Mouse (Mus musculus) kidney, postnatal 36 days (tissue): Measurements from ENCODE around the gene Dhdh.
"Not testable (repeated sequence)": the region's sequence is repeated elsewhere in the genome, so short reads cannot be mapped to it uniquely, and the experiment has no call there.

Source experiments
- DNase-seq, 2 experiments: peaks; one replicate each; pipeline ENCODE4 v3.0.0; 2021 to 2022; ENCODE audit warnings: mixed read lengths in 2 of 2

Dhdh gene

DNA sequence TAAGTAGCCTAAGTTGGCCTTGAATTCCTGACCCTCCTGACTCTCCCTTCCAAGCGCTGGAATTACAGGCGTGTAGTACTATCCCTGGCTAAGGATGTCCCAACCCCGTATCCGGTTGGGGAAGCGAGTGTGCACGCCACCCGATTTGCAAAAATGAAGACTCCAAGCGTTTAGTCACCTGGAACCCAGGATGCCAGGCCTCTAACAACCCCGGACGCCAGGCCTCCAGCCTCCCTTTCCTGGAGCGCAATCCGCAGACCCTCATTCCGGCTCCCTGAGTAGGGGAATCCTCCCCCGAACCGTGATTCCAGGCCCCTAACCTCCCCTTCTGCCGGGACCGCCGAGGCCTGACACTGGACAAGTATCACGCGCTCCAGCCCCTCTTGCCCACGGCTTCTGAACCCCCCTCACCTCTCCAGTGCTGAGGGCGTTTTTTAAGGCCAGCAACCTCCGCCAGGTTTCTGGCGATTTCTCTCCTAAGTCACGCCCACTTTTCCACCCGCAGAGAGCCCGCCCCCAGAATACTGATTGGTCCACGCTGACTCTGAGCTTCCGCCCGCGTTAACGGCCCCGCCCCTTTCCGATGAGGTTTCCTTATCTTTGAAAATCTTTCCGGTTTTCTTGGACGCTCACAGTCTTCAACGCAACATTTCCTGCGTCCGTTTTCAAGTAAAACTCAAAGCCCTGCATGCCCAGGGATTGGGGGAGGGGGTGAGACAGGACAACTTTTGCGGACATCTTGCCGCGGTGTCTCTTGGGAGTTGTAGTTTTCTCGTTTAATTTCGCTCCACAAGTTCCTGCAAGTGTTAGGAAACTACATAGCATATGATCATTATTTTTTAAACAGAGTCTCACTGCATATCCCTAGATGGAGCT lies 21.5 kb upstream of the Dhdh start, which contains the start of gene Nucb1:
Nucb1 (minus strand) TSS at position 495 of the 876 bp plus-strand sequence.
- peak; percentile 96 for DNase-seq

DNA sequence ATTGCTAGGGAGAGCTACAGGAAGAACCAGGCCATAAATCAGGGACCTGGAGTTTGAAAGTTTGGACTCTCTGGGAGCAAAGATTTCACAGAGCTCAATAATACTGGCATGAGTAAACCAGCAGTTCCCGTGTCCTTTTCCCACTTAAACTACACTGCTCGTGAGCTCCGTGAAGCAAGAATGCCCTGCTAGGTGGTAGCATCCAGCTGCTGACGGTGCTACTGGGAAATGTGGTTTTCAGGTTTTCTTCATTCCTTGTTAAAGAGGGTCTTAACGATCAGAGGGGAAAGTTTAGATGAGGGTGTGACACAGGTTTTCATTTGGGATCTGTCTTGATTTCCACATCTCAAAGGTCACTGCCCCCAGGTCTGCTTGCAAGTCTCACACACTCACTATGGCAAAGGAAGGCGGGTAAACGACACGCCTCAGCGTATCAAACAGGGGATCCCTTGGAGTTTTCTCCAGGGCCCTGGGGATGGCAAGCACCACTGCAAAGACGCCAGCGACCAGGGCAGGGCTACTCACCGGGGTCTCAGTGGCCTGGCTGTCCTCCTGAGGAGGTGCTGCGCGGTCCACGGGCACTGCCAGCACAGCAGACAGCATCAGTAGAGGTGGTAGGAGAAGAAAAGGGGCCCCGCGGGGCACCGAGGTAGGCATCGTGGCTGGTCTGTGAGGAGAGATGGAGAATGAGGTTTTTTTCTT lies 20.7 kb upstream of the Dhdh start:
- no peak for DNase-seq

DNA sequence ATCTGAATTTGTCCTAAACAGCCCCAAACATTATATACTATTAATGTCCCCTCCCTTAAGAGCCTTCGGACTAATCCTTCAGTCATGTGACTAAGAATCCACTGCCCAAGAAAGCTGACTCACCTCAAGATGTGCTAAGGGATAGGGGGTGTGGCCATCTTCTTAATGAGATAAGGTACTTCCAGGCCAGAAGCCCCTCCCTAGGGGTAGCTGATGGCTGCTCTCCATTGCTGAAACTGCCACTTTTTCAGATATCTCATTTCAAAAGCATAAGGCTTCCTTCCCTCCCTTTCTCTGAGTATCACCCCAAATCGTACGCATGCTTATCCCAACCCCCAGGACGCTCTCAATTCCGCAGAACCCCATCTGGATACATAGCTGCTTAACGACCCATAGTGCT lies 20.0 kb upstream of the Dhdh start:
- no peak for DNase-seq

DNA sequence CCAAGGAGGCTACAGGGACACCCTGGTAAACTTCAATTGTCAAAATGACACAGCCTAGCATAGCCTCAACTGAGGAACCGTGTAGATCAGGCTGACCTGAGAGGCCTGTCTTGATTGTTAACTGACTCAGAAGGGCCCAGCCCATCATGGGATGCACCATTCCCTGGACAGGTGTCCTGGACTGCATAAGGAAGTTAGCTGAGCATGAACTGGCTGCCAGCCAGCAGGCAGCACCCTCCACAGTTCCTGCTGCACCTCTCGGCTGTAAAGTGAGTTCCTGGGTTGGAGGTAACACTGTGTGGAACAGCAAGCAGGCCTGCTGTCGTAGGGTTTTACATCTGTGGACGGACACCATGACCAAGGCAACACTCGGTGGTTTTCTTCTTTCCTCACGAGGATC lies 19.0 kb upstream of the Dhdh start:
- peak in 1 of 2 experiments; percentile 60 for DNase-seq

DNA sequence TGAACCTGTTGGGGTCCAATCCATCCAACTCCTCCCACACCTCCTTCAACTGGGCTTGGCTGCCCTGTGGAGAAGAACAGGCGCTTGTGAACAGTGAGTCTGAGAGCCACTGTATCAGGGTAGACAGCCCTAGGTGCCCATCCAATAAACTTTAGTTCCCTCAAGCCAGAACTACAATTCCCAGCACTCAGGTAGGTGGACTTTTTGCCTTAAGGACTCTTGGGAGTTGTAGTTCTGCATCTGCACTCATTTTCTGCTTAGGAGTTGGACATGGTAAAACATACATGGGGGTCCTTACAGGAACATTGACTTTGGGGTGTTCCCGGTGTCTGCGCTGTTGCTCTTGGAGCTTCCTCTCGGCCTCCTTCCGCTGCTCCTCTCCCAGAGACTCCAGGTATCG lies 9.8 kb upstream of the Dhdh start:
- no peak for DNase-seq

DNA sequence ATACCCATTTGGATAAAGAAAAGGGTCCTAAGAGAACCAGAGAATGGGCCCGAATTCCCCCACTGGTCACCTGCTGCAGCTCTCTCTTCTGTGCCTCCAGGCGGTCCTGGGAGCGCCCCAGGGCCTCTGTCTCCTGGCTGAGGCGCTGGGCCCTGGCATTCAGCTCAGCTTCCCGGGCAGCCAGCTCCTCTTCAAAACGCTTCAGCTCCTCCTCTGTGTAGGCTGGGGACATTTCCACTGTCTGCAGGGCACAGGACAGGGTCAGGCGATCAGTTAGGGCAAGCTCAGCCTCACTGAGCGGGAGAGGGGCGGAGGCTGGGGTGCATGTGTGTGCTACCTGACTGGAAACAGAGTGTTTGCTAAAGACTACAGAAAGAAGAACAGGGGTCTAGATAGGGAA lies 5.9 kb upstream of the Dhdh start:
- no peak for DNase-seq

DNA sequence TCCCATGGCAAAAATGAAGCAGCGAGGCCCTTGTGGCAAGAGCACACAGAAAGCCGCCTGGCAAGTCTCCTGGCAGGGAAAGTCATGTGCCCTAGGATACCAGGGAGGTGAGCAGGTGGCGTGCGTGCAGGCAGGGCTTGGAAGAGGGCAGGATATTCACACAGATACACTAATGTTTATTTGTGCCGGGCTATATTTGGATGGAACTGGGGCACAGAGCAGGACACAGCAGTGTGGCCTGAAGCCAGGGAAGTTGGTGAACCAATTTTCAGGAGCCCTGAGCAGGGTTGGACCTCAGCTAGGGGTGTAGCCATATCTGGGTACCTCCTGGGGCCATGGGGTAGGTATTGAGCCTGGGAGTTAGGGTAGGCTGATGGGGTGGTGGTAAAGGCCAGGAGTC lies 4.3 kb upstream of the Dhdh start:
- DNase-seq: no peak

DNA sequence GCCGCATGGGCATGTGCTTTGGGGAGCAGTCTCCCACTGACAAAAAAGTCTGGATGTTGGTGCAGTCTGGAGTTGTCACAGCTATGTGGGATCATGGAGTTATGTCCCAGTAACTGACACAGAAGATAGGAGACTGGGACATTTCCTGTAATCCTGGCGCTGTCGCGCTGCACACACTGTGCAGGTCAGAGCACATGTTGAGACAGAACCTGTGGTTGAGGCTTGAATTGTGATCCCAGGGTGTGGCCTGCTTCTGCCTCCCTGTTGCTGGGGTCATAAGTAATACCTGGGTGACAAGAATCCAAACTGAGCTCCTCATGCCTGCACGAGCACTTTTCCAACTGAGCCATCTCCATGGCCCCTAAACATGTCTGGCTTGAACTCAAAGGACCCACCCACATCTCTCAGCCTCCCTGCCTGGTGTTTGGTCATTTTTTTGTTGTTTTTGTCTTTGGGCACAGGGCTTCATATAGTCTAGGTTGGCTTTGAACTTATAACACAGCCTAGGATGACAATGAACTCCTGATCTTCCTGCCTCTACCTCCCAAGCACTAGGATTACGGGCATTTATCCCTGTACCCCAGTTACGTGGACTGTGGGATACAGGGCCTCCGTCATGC lies 3.7 kb upstream of the Dhdh start:
- DNase-seq: no peak

DNA sequence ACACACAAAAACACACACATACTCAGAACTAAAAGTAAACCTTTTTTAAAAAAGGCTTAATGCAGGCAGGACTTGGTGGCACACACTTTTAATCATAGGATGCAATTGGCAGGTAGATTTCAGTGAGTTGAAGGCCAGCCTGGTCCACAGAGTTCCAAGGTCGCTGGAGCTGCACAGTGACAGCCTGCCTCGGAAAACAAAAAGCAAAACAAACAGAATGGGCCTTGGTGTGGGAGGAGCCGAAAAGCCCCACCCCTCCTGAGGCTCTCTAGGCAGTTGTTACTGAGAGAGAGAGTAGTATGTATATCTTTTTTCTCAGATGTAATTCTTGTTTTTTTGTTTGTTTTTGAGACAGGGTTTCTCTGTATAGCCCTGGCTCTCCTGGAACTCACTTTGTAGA lies 2.7 kb upstream of the Dhdh start:
- peak; percentile 61 to 71 for DNase-seq

DNA sequence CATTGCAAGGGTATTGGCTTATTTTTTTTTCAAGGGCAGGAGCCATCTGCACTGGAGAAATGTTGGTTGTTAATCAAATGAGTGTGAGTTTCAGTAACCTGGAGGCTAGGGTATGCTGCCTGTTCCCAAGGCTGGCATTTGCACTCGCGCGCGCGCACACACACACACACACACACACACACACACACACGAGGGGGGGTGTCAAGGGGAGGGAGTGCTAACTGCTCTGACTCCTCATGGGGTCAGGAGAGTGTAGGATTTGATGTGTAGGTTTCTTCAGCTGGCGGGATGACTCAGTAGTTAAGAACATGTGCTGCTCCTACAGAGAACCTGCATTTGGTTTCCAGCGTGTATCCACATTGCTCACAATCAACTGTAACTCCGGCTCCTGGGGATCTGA lies 2.2 kb upstream of the Dhdh start:
- DNase-seq: no peak

DNA sequence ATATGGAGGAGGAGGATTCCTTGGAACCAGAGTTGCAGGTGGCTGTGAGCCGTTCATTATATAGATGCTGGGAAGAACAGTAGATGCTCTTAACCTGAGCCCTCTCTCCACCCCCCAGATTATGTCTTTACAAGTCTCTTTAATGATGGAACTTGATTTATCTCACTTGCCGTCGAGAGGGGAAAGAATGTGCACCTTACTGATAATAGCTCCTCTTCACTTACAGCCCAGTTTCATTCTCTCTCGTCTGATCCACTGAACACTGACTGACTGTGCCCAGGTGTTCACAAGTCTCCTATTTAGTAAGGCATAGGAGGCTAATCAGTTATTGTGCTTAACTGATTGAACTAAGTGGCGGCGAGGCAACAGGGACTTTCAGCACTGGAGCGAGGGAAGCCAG lies 973 bp upstream of the Dhdh start:
- DNase-seq: no peak

DNA sequence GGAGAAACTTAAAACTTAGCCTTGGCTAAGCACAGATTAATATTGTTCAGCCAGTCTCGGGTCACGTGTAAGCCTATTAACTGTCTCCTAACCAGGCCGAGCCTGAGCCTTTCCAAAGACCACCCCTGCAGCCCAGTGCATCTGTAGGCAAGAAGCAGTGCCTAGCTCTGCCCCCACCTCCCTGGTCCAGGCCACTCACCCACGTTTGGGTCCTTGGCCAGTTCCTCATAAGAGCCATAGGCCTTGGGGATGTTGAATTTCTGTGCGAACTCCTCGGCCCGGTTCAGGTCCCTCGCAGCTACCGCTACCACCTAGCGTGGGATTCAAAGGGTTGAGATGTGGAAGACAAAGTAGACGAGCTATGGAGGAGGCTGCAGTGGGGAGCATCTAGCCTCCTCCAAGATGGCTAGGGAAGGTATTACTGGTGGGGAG lies 728 bp downstream of the Dhdh start:
- no peak for DNase-seq

DNA sequence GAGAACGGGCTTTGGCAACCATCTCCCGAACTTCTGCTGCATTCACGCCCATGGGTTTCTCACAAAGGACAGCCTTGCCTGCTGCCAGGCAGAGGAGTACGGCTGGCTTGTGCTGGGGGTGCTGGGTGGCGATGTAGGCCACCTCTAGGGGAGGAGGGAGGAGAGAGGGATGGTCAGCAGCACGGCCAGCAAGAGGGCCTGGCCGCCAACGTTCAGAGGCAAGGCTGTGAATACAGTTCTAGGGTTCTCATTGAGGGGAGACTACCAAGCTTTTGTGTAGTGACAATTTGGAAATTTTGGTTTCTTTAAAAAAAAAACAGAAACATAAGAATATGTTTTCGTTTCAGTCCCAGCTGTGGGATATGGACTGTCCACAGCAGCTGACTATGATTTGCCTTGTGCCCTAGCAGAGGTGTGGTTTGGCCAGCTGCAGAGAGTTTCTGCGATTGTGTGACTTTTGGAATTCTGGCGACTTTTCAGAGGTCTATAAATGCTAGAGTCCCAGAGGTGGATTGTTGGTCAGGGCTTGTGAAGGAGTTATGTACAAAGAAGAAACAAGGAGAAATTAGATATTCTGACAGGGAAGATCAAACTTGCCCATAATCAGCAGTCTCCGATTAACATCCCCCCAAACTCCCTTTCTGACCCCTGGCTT lies 1.7 kb downstream of the Dhdh start, which contains the start of gene Gm45808:
Gm45808 (minus strand) TSS at position 51 of the 655 bp plus-strand sequence.
- DNase-seq: no peak

DNA sequence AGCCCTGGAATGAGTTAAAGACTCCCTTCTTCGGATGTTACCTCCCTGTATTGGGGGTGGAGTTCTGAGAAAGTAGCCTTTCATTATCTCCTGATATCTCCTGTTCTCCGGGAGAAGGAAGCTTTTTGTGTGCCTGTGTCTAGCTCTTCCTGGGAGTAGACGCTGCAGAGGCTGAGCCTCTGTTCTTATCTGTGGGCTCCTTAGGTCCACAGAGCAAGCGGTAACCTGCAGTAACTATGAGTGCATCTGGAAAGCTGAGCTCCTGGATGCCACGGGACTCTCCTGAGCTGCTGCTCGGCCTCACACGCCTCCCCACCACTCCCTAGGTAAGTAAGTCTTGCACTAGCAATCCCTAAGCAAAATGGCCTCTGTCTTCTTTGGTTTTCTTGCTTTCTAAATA lies 2.4 kb downstream of the Dhdh start:
- DNase-seq: no peak

DNA sequence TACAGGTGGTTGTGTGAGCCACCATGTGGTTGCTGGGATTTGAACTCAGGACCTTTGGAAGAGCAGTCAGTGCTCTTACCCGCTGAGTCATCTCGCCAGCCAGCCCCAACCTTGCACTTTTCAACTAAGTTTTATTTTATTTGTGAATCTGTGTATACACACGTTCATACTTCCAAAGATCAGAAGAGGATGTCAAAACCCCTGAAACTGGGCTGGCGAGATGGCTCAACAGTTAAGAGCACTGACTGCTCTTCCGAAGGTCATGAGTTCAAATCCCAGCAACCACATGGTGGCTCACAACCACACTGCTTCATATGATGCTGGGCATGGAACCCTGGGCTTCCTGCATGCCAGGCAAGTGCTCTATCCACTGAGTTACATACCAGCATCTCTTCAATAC lies 3.6 kb downstream of the Dhdh start:
- DNase-seq: not testable (repeated sequence)

DNA sequence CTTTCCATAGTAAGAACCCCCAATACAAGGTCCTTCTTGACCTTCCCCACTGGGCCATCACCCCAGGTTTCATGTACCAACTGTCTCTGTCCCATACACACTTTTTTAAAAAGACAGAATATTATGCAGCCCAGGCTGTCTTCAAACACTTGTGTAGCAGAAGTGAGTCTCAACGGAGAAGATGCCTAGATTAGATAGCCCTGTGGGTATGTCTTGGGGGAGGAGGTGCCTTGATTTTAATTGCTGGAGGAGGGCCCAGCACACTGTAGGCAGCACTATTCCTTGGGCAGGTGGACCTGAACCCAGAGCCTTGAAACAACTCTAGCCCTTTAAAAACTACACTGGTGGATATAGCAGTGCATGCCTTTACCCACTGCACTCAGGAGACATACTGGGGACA lies 6.4 kb downstream of the Dhdh start:
- DNase-seq: no peak

DNA sequence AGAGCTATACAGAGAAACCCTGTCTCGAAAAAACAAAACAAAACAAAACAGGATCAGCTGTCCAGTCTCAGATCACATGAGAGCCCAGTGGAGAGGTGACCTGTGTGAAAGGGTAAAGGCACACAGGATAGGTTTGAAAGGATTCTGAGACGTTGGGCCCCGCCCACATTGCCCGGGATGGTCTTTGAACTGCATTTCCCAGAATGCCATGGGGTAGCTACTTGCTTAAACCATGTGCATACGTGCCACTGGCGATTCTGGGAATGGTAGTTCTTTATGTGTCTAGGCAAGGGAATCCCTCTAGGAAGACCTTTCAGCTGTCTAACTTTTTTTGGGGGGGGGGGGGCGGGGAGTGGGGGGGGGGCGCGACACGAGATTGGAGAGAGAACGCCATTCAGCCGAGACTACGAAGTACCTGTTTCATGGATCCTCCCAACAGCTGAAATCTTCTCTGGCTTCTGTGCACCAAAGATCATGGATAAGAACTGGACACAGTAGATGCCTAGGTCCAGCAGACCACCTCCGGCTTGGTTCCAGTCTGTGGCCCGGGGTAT lies 7.2 kb downstream of the Dhdh start, which contains the start of gene Tulp2:
Tulp2 (plus strand) TSS at position 504 of the 554 bp plus-strand sequence.
- peak; percentile 84 to 86 for DNase-seq

DNA sequence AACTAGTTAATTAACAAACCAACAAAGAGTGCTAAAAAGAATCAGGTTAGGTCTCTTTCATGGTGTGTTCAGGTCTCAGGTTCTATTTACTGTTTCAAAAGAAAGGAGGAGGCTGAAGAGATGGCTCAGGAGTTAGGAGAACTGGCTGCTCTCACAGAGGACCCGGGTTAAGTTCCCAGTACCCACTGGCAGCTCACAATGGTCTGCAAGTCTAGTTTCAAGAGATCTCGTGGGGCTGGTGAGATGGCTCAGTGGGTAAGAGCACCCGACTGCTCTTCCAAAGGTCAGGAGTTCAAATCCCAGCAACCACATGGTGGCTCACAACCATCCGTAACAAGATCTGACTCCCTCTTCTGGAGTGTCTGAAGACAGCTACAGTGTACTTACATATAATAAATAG lies 8.3 kb downstream of the Dhdh start:
- not testable (repeated sequence) for DNase-seq

DNA sequence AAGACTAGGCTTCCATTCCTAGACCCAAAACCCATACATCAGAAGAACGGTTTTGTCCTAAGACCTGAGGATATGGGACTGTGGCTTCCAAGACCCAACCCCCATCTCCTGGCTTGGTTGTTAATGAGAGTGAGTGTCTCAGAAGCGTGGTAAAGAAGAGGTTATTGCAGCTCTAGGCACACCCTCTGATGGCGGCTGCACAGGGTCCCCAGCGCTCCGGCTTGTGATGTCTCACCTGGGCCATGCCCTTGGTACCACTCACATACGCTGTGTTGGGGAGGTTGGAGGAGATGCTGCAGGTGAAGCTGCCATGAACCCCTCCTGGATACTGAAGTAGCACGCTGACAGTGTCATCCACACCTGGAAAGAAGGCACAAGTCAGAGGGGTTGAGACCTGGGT lies 9.8 kb downstream of the Dhdh start:
- no peak for DNase-seq

DNA sequence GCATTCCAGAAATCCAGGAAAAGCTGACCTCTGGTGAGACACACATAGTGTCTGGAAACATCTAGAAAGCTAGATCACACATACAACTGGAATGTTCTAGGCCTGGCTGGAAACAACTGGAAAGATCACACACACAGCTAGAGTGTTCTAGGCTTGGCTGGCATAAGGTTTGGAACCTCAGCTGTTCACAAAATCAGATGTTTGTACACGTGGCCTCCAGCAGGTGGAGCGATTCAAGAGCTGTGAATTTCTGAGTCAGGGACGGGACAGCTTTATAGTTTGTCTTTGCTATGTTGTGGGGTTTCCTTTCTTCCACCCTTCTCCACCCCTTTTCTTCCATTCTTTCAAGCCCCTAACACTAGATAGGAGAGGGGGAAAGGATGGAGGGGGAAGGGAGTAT lies 11.6 kb downstream of the Dhdh start:
- peak; percentile 73 to 84 for DNase-seq

DNA sequence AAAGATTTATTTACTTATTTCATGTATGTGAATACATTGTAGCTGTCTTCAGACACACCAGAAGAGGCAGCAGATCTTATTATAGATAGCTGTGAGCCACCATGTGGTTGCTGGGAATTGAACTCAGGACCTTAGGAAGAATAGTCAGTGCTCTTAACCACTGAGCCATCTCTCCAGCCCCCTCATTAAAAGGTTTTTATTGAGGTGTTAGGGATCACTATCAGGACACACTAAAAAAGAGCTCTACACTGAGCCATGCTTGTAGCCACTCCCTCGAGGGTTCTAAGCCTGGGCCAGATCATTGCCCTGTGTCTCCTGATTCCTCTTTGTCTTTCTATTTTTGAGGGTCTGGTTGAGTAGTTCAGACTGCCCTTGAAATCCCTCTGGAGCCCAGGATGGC lies 12.2 kb downstream of the Dhdh start:
- no peak for DNase-seq

DNA sequence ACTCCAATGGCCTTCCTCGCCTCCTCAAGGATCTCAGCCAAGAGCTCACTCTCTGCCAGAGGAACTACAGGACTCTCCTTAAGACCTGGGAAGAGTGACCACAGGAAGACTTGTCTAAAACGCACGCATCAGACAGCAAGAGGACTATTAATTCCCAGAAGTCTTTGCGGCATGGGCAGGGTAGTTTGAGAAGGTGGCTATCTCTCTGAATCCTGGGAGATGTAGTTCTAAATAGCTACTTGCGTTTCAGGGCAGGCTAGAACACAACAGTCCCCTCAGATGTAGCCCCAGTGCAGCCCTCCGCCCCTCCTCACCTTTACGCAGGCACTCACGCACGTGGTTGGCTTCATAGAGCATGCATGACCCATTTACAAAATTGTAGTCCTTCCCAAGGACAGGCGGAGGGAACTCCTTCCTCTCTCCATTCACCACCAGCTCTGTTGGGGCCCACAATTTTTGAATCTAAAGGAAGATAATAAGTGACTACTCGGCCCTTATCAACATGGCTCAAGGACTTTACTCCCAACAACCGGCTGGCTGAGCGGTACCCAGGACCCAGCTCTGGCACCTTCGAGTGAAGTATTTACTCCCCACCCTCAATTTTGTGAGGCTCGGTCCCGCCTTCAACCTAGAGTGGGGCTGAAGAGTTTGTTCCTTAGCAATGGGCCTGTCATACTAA lies 13.2 kb downstream of the Dhdh start:
- peak; percentile 67 to 75 for DNase-seq
